Mouse (Mus musculus) CH12.LX (cell line): Measurements from ENCODE around the gene Angptl8.
A peak's percentile ranks its signal among the peaks of the same experiment; 100 is the strongest.

Experiments
- CTCF ChIP-seq, 2 experiments: IDR thresholded peaks in 1 of 2; conservative IDR thresholded peaks in 1 of 2; 2 replicates each; pipeline ENCODE4 v1.5.1; 2011 to 2012; ENCODE audit warnings: low read depth in 2 of 2, low read length in 2 of 2, improper control_type of control experiment in 1 of 2, inconsistent platforms in 1 of 2, mild to moderate bottlenecking in 1 of 2, moderate library complexity in 1 of 2
- MAFK ChIP-seq: IDR thresholded peaks from 2 replicates; pipeline ENCODE4 v1.6.1; 2011; ENCODE audit warnings: low read length, improper control_type of control experiment; ENCODE audit not compliant: insufficient replicate concordance

GRCm38 (mm10) chr9:21845381-21846080 lies 10.2 kb downstream of the Angptl8 start:
- 0 out of 4 replicates have a peak, but pooled peaks of 1 of the 2 experiments have one; percentile 3 for TF ChIP-seq CTCF (conservative IDR thresholded peaks at IDR 0.05 in 1 of 2, IDR thresholded peaks at IDR 0.05 in 1 of 2; ENCODE audit: low read depth in 2 of 2, low read length in 2 of 2)
- TF ChIP-seq MAFK: no peak
